In genomic region chr1:153733181-153733580, GRCm38 (mm10) we compare ENCODE assay signal across 12 mouse cellular contexts. TPM values are rescaled to one million over a fixed set of nuclear protein-coding genes. Genes with fewer than 3 reads are reported as not detected.
DNase-seq lines count a peak whose midpoint lies in the region; ATAC-seq lines count a peak whose summit lies in the region.
"Had no signal": no experiment of that assay in that cellular context is flagged by ENCODE, and none has a peak within 500 bp of the region (broad histone marks: within the 10 kb centered on the region; RNA-seq: fewer than 3 reads in every experiment).

No protein-coding gene starts in this region.

- H3K36me3 ChIP-seq in forebrain, embryonic 14.5 days (ENCODE audit: control insufficient read depth, insufficient read depth, low read length), result no peaks in the 10 kb centered on the region

- ATAC-seq in forebrain, embryonic 14.5 days, result peak; percentile 30; the same call in 1 of the 2 replicates

- H3K4me2 ChIP-seq in forebrain, embryonic 14.5 days (ENCODE audit: low read length), result no peak overlapping the region

- H3K9ac ChIP-seq in forebrain, embryonic 14.5 days (ENCODE audit: low read length), result no peak overlapping the region
- H3K9ac ChIP-seq: liver, embryonic 14.5 days had no signal

- H3K9me3 ChIP-seq in forebrain, embryonic 14.5 days (replicated peaks; ENCODE audit: control insufficient read depth, low read length), result no peaks in the 10 kb centered on the region
- H3K9me3 ChIP-seq: megakaryocyte, embryonic 14.5 days had no signal

- no peak overlapping the region for H3K4me3 ChIP-seq in forebrain, embryonic 14.5 days (ENCODE audit: low read depth, low read length)
- H3K4me3 ChIP-seq: megakaryocyte, embryonic 14.5 days had no signal

- DNase-seq in layer of hippocampus, adult 9-11 months, result peak; percentile 21
- no peak for DNase-seq in layer of hippocampus, postnatal 14 days (ENCODE audit: low spot score in 2 of 2)
- DNase-seq in forebrain, embryonic 14.5 days (ENCODE audit: low spot score), result peak; percentile 22
- DNase-seq in mesoderm, embryonic 11.5 days (ENCODE audit: low read depth, low spot score), result peak; percentile 51
- DNase-seq in thymus, postnatal 10 days (ENCODE audit: low spot score in 2 of 2), result peak; percentile 64 to 73
- no peak for DNase-seq in testis, postnatal 10 days (ENCODE audit: low spot score)
- DNase-seq in B cell, adult 2 months, result no peak
- DNase-seq: gastrocnemius, postnatal 25 days; kidney, adult 18-20 months; right cerebral cortex, adult 18-20 months had no signal

- H3K27me3 ChIP-seq in forebrain, embryonic 14.5 days (replicated peaks; ENCODE audit: control insufficient read depth, insufficient read depth, low read length), result no peaks in the 10 kb centered on the region

- H3K27ac ChIP-seq in forebrain, embryonic 14.5 days (ENCODE audit: low read depth, low read length), result no peak overlapping the region
- H3K27ac ChIP-seq: liver, embryonic 14.5 days had no signal

- H3K4me1 ChIP-seq in forebrain, embryonic 14.5 days (ENCODE audit: control insufficient read depth, insufficient read depth, low read length), result peaks cover 13% of the 10 kb centered on the region
- H3K4me1 ChIP-seq: megakaryocyte, embryonic 14.5 days had no signal

- WGBS in forebrain, embryonic 14.5 days, result 39% methylated on average over 9 of the region's 9 CpGs

RNA-seq across cellular contexts. Expression of gene Rgs16, which starts 7.0 kb away (rescaled TPM):
- total RNA-seq in layer of hippocampus, postnatal 14 days (2021), result 1 to 10 TPM; 6.6 to 8.8 TPM
- polyA plus RNA-seq in forebrain, embryonic 14.5 days (2014; fragmentation: Nextera tagmentation; extraction: Ambion mirVana), result 20.0 and 22.9 TPM in 2 replicates

RNA-seq across cellular contexts. Expression of gene Rnasel, which starts 16.0 kb away (rescaled TPM):
- total RNA-seq in layer of hippocampus, postnatal 14 days (2021), result 10 to 100 TPM; 10.9 to 11.4 TPM
- 29.9 and 37.3 TPM in 2 replicates for polyA plus RNA-seq in forebrain, embryonic 14.5 days (2014; fragmentation: Nextera tagmentation; extraction: Ambion mirVana)

Comparison
In these comparisons a context has a peak if more than half of its experiments do, and no peak if none do; other contexts are left out.
1. DNase-seq: peak in layer of hippocampus, adult 9-11 months (single experiment), forebrain, embryonic 14.5 days (single experiment), mesoderm, embryonic 11.5 days (single experiment) and thymus, postnatal 10 days (2 of 2); none in layer of hippocampus, postnatal 14 days (0 of 2), testis, postnatal 10 days (single experiment) and B cell, adult 2 months (0 of 2).